Mouse (Mus musculus) urinary bladder, postnatal 10 days (tissue): ENCODE data around the gene Rhpn2.
"Not testable (repeated sequence)": the region's sequence is repeated elsewhere in the genome, so short reads cannot be mapped to it uniquely, and the experiment has no call there.

ENCODE experiments used
- DNase-seq: peaks from one replicate; pipeline ENCODE4 v3.0.0; 2022; ENCODE audit warnings: low spot score

Rhpn2 gene

GRCm38 (mm10) chr7:35333692-35334526 lies at the start of gene Rhpn2:
Gene Rhpn2, plus strand, starts transcription at chr7:35334170.
- DNase-seq = peak; percentile 98

GRCm38 (mm10) chr7:35293464-35293863 lies 40.5 kb upstream of the Rhpn2 start:
- no peak for DNase-seq

GRCm38 (mm10) chr7:35295631-35296030 lies 38.3 kb upstream of the Rhpn2 start:
- no peak for DNase-seq

GRCm38 (mm10) chr7:35297886-35298285 lies 36.1 kb upstream of the Rhpn2 start:
- no peak for DNase-seq

- no peak for DNase-seq
Measured at GRCm38 (mm10) chr7:35299656-35300055, 34.3 kb upstream of the Rhpn2 start.

GRCm38 (mm10) chr7:35300792-35301191 lies 33.2 kb upstream of the Rhpn2 start:
- DNase-seq = no peak

- no peak for DNase-seq
Measured at GRCm38 (mm10) chr7:35311214-35311613, 22.8 kb upstream of the Rhpn2 start.

GRCm38 (mm10) chr7:35314156-35314555 lies 19.8 kb upstream of the Rhpn2 start:
- DNase-seq = no peak

- DNase-seq = peak; percentile 78
Measured at GRCm38 (mm10) chr7:35317729-35318609, 16.0 kb upstream of the Rhpn2 start, which contains the start of gene Gpatch1. Gene Gpatch1, minus strand, starts transcription at chr7:35318440.

GRCm38 (mm10) chr7:35319221-35319620 lies 14.7 kb upstream of the Rhpn2 start:
- not testable (repeated sequence) for DNase-seq

- DNase-seq = no peak
Measured at GRCm38 (mm10) chr7:35319755-35320154, 14.2 kb upstream of the Rhpn2 start.

GRCm38 (mm10) chr7:35322161-35322560 lies 11.8 kb upstream of the Rhpn2 start:
- no peak for DNase-seq

- no peak for DNase-seq
Measured at GRCm38 (mm10) chr7:35322732-35323420, 11.1 kb upstream of the Rhpn2 start.

- DNase-seq = no peak
Measured at GRCm38 (mm10) chr7:35331590-35331989, 2.4 kb upstream of the Rhpn2 start.

- no peak for DNase-seq
Measured at GRCm38 (mm10) chr7:35333231-35333651, 729 bp upstream of the Rhpn2 start.

GRCm38 (mm10) chr7:35334527-35335452 lies 820 bp downstream of the Rhpn2 start:
- no peak for DNase-seq

GRCm38 (mm10) chr7:35340196-35340595 lies 6.2 kb downstream of the Rhpn2 start:
- no peak for DNase-seq

GRCm38 (mm10) chr7:35341282-35341681 lies 7.3 kb downstream of the Rhpn2 start:
- DNase-seq = no peak

- DNase-seq = no peak
Measured at GRCm38 (mm10) chr7:35342498-35342897, 8.5 kb downstream of the Rhpn2 start.

GRCm38 (mm10) chr7:35344785-35345330 lies 10.9 kb downstream of the Rhpn2 start:
- DNase-seq = no peak
